14 mouse cellular contexts compared by ENCODE assay signal in the genomic region with DNA sequence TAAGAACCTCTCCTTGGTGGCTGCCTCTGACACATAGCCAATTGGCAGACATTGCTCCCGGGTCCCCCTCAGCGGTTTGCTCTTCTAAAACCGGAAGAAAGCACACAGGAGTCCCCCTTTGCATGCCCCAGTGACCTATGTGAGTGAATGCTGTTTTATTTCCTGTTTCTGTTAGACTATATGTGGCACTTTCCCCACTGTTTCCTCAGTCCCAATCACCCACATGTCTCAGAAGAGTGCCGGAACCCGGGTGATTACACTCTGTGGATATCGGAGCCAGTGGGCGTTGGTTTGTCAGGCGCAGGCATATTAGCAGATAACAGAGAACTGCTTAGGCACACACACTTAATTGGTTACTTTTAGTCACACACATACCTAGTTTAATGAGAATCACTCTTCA.
DNase-seq lines count a peak whose midpoint lies in the region; ATAC-seq and TF ChIP-seq lines count a peak whose summit lies in the region.
"Had no signal": no experiment of that assay in that cellular context is flagged by ENCODE, and none has a peak within 500 bp of the region (broad histone marks: within the 10 kb centered on the region; RNA-seq: fewer than 3 reads in every experiment).

No protein-coding gene starts in this region.

- H3K27me3 ChIP-seq in liver, embryonic 14.5 days (ENCODE audit: control insufficient read depth, insufficient read depth, low read length) = no peaks in the 10 kb centered on the region
- H3K27me3 ChIP-seq in thymus, adult 2 months (ENCODE audit: control insufficient read depth, insufficient read depth, low read length) = no peaks in the 10 kb centered on the region
- H3K27me3 ChIP-seq in hindbrain, embryonic 14.5 days (ENCODE audit: control insufficient read depth, insufficient read depth, low read length) = no peaks in the 10 kb centered on the region
- H3K27me3 ChIP-seq: heart, embryonic 15.5 days; limb, embryonic 15.5 days; midbrain, embryonic 12.5 days; neural tube, embryonic 15.5 days; Patski had no signal

- no peaks in the 10 kb centered on the region for H3K9me3 ChIP-seq in liver, embryonic 14.5 days (ENCODE audit: control insufficient read depth, low read length)
- H3K9me3 ChIP-seq in hindbrain, embryonic 14.5 days (ENCODE audit: control insufficient read depth, low read length) = no peaks in the 10 kb centered on the region
- H3K9me3 ChIP-seq: heart, embryonic 15.5 days; limb, embryonic 15.5 days; midbrain, embryonic 12.5 days; neural tube, embryonic 15.5 days had no signal

- 40% methylated on average over 8 of the region's 8 CpGs for WGBS in liver, embryonic 14.5 days (ENCODE audit: insufficient replicate concordance)
- 11% methylated on average over 8 of the region's 8 CpGs for WGBS in thymus, adult 2 months
- 85% methylated on average over 8 of the region's 8 CpGs for WGBS in hindbrain, embryonic 14.5 days

- TF ChIP-seq CTCF in liver, embryonic 14.5 days (IDR thresholded peaks at IDR 0.05; ENCODE audit: low read depth) = no peak
- no peak for TF ChIP-seq CTCF in thymus, adult 2 months (IDR thresholded peaks at IDR 0.05; ENCODE audit: borderline replicate concordance, control insufficient read depth, extremely low read depth, insufficient read depth, low read length, poor library complexity)

- no peak for TF ChIP-seq POLR2A in thymus, adult 2 months (IDR thresholded peaks at IDR 0.05; ENCODE audit: control insufficient read depth, extremely low read depth, insufficient read depth, low read length, poor library complexity)

- no peak overlapping the region; the same call in 1 of the 2 replicates for H3K4me2 ChIP-seq in liver, embryonic 14.5 days (ENCODE audit: low read depth)
- H3K4me2 ChIP-seq in hindbrain, embryonic 14.5 days (replicated peaks) = no peak overlapping the region
- H3K4me2 ChIP-seq: heart, embryonic 15.5 days; limb, embryonic 15.5 days; midbrain, embryonic 12.5 days; neural tube, embryonic 15.5 days had no signal

- no peak overlapping the region for H3K27ac ChIP-seq in liver, embryonic 14.5 days
- H3K27ac ChIP-seq in thymus, adult 2 months (ENCODE audit: control insufficient read depth, insufficient read depth, low read length) = peak overlapping the region; percentile 50; the same call in 1 of the 2 replicates
- no peak overlapping the region for H3K27ac ChIP-seq in hindbrain, embryonic 14.5 days
- H3K27ac ChIP-seq: heart, embryonic 15.5 days; limb, embryonic 15.5 days; midbrain, embryonic 12.5 days; neural tube, embryonic 15.5 days had no signal

- H3K4me1 ChIP-seq in liver, embryonic 14.5 days (replicated peaks; ENCODE audit: control insufficient read depth in 2 of 2, insufficient read depth in 2 of 2, low read length in 1 of 2) = peaks cover 0 to 9% of the 10 kb centered on the region in 2 experiments; a peak in 2 of 4 replicates
- peaks cover 8% of the 10 kb centered on the region for H3K4me1 ChIP-seq in thymus, adult 2 months (replicated peaks; ENCODE audit: control insufficient read depth, insufficient read depth, low read length)
- H3K4me1 ChIP-seq in hindbrain, embryonic 14.5 days (replicated peaks; ENCODE audit: control insufficient read depth, insufficient read depth, low read length) = no peaks in the 10 kb centered on the region
- H3K4me1 ChIP-seq: limb, embryonic 15.5 days; midbrain, embryonic 12.5 days; neural tube, embryonic 15.5 days had no signal

- no peaks in the 10 kb centered on the region for H3K36me3 ChIP-seq in liver, embryonic 14.5 days (replicated peaks; ENCODE audit: control insufficient read depth, insufficient read depth, low read depth)
- H3K36me3 ChIP-seq in thymus, adult 2 months (ENCODE audit: control insufficient read depth, insufficient read depth, low read length) = no peaks in the 10 kb centered on the region
- H3K36me3 ChIP-seq in hindbrain, embryonic 14.5 days (replicated peaks; ENCODE audit: control insufficient read depth, insufficient read depth) = no peaks in the 10 kb centered on the region
- H3K36me3 ChIP-seq: heart, embryonic 15.5 days; limb, embryonic 15.5 days; midbrain, embryonic 12.5 days; neural tube, embryonic 15.5 days had no signal

- peak; percentile 93 for ATAC-seq in common myeloid progenitor, adult 5-6 weeks (replicated peaks; ENCODE audit: low read depth, poor library complexity, severe bottlenecking)
- peak; percentile 74 for ATAC-seq in liver, embryonic 14.5 days (ENCODE audit: insufficient read depth)
- no peak for ATAC-seq in hindbrain, embryonic 14.5 days (ENCODE audit: low FRiP score)
- ATAC-seq: Patski had no signal

- H3K4me3 ChIP-seq in liver, embryonic 14.5 days (ENCODE audit: insufficient read depth in 1 of 2, low read depth in 2 of 2, low read length in 2 of 2) = no peak overlapping the region
- H3K4me3 ChIP-seq in thymus, adult 2 months (ENCODE audit: control insufficient read depth, insufficient read depth, low read length) = no peak overlapping the region
- no peak overlapping the region for H3K4me3 ChIP-seq in hindbrain, embryonic 14.5 days (replicated peaks; ENCODE audit: low read length)
- H3K4me3 ChIP-seq: heart, embryonic 15.5 days; limb, embryonic 15.5 days; midbrain, embryonic 12.5 days; neural tube, embryonic 15.5 days had no signal

- H3K9ac ChIP-seq in liver, embryonic 14.5 days (replicated peaks) = no peak overlapping the region
- no peak overlapping the region for H3K9ac ChIP-seq in hindbrain, embryonic 14.5 days
- H3K9ac ChIP-seq: heart, embryonic 15.5 days; limb, embryonic 15.5 days; midbrain, embryonic 12.5 days; neural tube, embryonic 15.5 days had no signal

- DNase-seq in CD8-positive naive resting alpha-beta T cell, adult 2 months (ENCODE audit: low read depth in 2 of 2, low spot score in 2 of 2) = peak; percentile 16 to 33
- peak in 1 of 3 experiments; percentile 22 for DNase-seq in liver, embryonic 14.5 days (ENCODE audit: low read depth in 3 of 3, low spot score in 3 of 3)
- DNase-seq in thymus, adult 2 months = peak; percentile 37
- DNase-seq in cerebellum, adult 11 months = no peak
- DNase-seq in hindbrain, embryonic 14.5 days (ENCODE audit: low spot score) = no peak
- DNase-seq in kidney, adult 8-10 months = no peak
- DNase-seq: cerebellum, postnatal 14 days; kidney, adult 18-20 months had no signal

- TF ChIP-seq EP300 in liver, embryonic 14.5 days (IDR thresholded peaks at IDR 0.05; ENCODE audit: low read depth) = 0 out of 2 replicates have a peak, but pooled peaks have one; percentile 13

Comparison
In these comparisons a context has a peak if more than half of its experiments do, and no peak if none do; other contexts are left out.
1. DNase-seq: peak in CD8-positive naive resting alpha-beta T cell, adult 2 months (2 of 2) and thymus, adult 2 months (single experiment); none in cerebellum, adult 11 months (single experiment), hindbrain, embryonic 14.5 days (single experiment) and kidney, adult 8-10 months (0 of 2).